Mouse (Mus musculus) gastrocnemius, postnatal 10 days (tissue): ENCODE results near the gene Alkbh6. TPM values are rescaled to one million over a fixed set of nuclear protein-coding genes. Genes with fewer than 3 reads are reported as not detected.

Source experiments
- DNase-seq: peaks from one replicate; pipeline ENCODE4 v3.0.0; 2021; ENCODE audit warnings: mixed read lengths
- long read RNA-seq, 2 experiments: library from polyadenylated mRNA; stranded (forward); transcript quantifications; one replicate each; pipeline ENCODE4 v2.0.0; 2021
- total RNA-seq, 2 experiments: library from RNA; stranded (reverse); gene quantifications; 2 replicates each; pipeline ENCODE4 v1.2.3; 2021

Alkbh6 gene
- total RNA-seq = 10 to 100 TPM; 18.3 to 18.6 TPM
- long read RNA-seq, experiment 1, transcript Alkbh6-202 (6 exons, 1,112 nt) = minor isoform, 7 of 29 reads
- long read RNA-seq, experiment 1, transcript Alkbh6-201 (7 exons, 982 nt) = major isoform, 14 of 29 reads
- long read RNA-seq, experiment 1, partial matches to known transcripts = 0 of 29 reads
- long read RNA-seq, experiment 1, other reads (novel, unspliced or antisense) = 8 of 29 reads
- long read RNA-seq, experiment 2, transcript Alkbh6-202 (6 exons, 1,112 nt) = minor isoform, 7 of 25 reads
- long read RNA-seq, experiment 2, transcript Alkbh6-201 (7 exons, 982 nt) = major isoform, 14 of 25 reads
- long read RNA-seq, experiment 2, partial matches to known transcripts = 0 of 25 reads
- long read RNA-seq, experiment 2, other reads (novel, unspliced or antisense) = 4 of 25 reads

DNA sequence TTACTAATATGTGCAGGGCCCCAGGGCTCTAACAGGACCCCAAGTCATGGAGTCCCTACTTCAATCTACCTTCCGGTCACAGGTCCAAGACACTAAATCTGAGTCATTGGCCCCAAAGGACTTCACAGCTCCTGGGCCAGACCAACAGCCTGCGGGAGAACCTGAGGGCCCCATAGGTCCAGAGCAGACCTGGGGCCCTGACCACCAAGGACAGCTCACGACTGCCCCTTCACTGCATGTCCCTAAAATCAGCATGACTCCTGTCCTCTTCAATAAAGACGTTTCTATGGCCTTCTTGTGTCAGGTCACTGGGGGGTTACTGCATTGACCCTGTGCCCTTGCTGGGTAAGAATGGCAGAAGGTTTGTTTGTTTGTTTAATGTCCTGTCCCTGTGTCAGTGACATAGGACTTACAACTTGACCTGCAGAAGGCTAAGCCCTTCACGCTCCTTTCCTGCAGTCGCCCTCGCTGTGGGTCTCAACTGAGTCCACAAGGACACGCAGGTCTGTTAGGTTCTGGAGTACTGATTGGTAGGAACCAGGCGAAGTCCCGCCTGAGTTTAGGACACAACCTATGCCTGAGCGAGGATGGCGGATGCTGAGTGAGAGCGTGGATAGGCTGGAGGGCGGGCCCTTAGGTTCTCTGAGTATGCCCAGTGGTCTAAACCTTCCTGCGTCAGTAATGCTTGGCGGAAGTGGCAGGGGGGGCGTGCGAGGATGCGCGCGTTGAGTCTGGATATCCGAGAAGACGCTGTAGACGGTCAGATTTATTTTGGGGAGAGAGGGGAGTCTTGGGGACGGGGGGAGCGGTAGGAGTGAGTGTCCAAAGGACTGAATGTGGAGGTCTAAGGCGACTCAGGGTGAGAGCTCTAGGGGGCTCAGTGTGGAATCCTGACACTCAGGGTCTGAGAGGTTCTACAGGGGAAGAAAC, at the start of gene Alkbh6:
Alkbh6 (plus strand) TSS at position 642 of the 930 bp plus-strand sequence.
- DNase-seq = peak; percentile 82

DNA sequence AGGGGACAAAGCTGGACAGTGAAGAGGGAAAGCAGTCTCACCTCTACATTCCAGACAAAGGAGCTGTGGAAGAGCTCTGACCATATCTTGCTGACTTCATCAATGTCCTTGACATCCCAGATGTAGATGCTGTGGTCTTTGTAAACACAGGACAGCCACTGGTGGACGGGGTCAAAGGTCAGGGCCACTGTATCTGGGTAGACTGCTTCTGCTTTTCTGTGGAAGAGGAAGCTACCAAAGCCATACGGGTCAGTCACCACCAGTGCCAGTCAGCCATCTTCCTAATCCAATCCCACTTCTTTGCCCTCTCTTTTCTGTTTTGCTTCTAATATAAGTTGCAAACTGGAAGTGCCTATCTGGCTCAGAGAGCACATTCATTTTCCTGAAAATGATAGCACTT, 43.5 kb upstream of the Alkbh6 start:
- no peak for DNase-seq

DNA sequence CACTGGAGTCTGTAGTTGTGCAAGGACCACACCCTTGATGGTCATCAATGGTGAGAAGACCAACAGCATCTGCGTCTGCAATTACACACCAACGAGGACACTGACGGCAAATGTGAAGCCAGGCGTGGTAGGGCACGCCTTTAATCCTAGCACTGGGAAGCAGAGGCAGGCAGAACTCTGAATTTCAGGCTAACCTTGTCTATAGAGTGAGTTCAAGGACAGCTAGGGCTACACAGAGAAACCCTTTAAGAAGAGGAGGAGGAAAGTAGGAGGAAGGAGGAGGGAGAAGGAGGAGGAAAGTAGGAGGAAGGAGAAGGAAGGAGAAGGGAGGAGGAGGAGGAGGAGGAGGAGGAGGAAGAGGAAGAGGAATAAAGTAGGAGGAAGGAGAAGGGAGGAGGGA, 43.0 kb upstream of the Alkbh6 start:
- no peak for DNase-seq

DNA sequence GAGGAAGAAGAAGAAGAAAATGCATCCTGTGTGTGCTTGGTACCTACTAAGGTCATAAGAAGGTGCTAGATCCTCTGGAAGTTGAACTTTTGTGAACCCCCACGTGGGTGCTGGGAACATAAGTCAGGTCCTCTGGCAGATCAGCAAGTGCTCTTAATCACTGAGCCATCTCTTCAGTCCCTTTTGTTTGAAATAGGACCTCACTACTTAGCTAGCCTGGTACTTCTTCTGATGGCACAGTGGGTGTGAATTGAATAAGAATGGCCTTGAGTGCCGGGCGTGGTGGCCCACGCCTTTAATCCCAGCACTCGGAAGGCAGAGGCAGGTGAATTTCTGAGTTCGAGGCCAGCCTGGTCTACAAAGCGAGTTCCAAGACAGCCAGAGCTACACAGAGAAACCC, 42.6 kb upstream of the Alkbh6 start:
- DNase-seq = no peak

DNA sequence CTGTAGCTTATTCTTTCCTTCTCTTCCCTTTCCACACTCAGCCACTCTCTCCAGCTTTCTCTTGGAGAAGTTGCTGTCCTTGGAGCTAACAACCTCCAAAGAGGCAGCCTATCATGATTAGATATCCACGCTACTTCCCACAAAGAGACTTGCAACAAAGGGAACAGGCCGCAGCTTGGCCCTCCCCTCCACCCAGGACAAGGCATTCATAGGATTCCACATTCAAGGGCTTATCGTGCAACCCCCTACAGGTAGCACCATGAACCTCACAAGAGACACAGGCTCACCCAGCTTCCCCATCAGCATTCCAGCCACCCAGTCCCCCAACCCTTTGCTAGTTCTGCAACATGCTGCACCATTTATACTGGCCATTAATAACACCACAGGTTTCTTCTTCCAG, 41.7 kb upstream of the Alkbh6 start:
- DNase-seq = no peak

DNA sequence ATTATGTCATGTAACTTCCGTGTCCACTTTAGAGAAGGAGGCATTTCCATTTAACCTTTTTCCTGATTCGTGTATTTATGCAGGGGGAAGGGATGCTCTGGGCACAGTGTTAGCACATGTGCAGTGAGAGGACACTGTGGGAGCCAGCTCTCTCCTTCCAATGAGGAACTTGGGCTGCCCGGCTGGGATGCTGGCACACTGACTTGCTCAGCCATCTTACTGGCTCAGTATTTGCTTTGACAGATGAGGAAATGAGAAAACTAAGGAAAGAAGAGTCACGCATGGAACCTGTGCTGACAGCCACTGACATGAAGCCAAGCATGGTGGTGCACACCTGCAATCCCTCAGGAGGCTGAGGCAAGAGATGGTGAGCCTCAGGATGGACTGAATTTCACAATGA, 38.9 kb upstream of the Alkbh6 start:
- DNase-seq = no peak

DNA sequence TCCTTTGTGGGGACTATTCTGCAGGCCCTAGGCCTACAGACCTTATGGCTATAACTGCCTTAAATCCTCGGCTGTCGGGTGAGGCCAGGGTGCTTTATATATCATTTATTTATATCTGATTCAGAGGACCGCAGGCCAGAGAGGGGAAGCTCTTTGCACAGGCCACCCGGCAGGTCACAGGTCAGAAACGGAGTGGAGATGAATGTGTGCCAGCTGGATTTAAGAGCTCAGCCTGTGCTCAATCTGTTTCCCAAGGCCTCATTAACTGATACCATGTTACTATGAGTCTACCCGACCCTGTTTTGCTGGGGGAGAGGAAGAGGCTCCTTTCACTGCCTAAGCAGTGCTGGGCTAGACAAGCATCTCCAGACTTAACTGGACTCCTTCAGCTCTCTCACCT, 34.1 kb upstream of the Alkbh6 start:
- DNase-seq = no peak

DNA sequence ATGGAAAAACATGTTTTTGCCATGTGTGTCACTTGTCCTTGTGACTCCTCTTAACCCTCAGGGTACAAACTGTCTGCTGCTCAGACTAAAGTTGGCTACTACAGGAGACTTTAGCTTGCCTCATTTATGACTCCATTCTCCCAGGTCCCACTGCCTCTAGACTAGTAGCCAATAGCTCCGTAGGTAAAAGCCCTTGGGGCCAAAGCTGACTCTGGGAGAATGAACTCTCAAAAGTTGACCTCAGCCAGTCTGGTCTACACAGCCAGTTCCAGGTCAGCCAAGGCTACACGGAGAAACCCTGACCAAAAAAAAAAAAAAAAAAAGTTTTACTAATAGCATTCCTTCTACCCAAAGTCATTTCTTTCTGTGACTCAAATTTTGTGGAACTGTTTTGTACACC, 29.6 kb upstream of the Alkbh6 start:
- no peak for DNase-seq

DNA sequence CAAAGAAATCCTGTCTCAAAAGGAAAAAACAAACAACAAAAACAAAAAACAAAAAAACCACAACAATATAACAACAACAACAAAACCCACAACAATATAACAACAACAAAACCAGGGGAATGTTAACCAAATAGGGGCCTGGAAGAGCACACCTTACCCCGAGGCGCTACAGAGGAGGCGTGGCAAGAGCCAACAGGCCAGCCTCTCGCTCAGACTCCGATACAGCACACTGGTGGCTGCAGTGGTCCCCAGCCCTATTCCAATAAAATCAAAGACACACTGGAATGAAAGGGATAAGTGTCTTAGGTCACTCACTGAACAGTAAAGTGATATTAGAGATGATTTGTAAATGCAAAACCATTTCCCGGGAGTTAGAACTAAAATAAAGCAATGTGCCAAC, 29.0 kb upstream of the Alkbh6 start:
- no peak for DNase-seq

DNA sequence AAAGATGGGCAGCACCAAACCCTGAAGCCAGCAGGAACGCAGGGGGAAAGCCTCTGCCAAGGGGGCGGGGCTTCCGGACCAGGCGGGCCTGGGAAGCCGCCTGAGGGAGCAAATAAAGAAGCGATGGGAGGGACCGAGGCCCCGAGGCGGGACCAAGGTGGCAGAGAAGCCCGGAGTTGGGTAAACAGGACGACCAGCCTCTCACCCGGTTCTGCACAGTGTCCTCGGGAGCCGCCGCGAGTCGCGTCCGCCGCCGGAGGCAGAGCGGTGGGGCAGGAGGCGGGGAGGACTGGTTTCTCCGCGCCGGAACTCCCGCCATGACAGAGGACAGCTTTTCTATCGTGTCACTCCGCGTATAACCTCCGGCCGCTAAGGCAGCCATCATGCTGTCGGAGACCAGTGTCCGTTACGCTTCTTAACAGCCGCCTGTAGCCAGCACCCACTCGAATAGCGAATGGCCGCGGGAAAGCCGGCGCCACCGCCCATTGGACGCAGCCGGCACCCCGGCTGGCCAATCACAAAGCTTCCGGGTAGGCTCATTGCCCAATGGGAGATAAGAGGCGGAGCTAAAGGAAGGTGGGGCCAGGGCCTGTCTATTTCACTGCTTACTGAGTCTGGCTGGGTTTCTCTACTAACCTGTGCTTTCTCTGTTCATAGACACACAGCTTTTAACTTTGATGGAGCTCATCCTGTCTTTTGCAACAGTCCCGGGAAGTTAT, 28.4 kb upstream of the Alkbh6 start, which contains the start of the genes Thap8 and Wdr62:
Thap8 (plus strand) TSS at position 144 of the 719 bp plus-strand sequence.
Wdr62 (minus strand) TSS at position 469 of the 719 bp plus-strand sequence.
- peak; percentile 91 for DNase-seq

DNA sequence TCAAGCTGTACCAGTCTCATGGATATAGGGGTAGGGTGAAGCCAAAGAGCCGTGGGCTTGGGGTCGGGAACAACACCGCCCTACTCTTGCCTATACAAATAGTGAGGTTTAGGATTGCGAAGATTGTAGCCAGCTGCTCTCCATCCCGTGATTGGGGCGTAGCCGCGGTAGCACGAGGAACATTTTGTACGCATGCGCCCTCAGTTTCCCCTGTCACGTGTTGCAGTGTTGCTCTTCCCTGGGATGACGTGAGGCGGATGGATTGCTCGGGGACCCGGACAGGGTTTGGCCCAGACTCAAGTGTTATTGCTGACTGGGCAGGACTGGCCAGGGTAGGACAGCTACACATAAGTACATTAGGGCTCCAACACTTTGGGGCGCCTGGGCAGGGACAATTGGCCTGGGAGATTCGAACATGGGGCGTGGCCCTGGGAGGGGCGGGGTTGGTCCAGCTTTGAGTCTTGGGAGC, 27.8 kb upstream of the Alkbh6 start:
- peak; percentile 81 for DNase-seq

DNA sequence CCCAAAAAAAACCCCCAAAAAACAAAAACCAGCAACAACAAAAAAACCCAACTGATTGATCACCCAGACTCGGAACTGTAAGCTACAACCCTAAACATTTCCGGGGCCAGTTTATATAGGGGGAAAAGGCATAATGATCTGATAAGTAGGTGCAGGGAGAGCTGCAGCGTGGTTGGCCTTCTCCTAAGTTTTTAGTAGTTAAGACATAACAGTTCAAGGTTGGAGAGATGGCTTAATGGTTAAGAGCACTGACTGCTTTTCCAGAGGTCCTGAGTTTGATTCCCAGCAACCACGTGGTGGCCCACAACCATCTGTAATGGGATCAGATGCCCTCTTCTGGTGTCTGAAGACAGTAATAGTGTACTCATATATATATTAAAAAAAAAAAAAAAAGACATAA, 27.0 kb upstream of the Alkbh6 start:
- no peak for DNase-seq

DNA sequence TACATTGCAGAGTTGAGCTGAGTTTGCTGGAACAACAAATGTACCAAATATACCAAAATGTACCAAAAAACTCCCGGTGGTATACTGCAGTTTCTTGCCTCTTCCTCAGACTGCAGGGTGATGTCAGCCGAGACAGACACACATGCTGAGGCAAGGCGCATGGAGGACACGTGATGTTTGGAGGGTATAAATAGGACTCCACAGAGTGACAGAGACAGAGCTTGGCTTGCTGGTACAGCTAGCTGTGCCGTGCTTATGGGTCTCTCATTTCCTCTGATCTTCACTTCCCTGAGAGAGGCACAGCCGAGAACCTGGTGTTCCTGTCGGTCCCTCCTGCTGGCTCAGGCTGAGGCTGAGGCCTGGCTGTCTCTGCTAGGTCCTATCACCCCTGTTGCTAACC, 25.8 kb upstream of the Alkbh6 start:
- DNase-seq = no peak

DNA sequence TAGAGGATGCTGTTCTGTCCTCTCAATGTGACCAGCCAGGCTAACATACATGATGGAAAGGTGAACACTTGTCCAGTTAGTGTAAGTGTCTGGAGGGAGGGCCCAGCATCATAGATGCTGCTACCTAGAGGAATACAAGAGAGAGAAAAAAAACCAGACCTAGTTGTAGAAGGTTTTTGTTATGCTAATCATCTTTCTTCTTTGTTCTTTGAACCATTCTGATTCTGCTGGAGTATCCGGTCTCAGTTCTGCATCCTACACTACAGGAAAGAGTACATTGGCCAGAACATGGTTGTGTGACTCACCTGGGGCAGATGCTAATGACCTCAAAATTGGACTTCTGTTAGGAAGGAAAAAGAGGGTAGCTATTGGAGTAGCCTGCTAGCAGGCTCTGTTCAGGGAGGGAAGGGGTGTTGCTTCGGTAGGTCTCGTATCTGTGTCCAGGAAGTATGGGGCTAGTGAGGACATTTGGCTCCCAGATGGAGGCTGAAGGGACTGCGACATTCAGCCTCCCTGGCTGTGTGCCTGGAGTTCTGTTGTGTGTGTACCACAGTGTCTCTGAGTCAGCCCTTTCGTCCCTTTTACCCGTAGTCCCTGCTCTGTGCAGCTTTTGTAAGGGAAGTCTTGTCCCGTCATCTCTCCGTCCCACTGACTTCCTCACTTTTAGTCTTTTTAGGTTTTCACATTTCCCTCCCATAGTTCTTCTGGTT, 21.7 kb upstream of the Alkbh6 start:
- DNase-seq = peak; percentile 28

DNA sequence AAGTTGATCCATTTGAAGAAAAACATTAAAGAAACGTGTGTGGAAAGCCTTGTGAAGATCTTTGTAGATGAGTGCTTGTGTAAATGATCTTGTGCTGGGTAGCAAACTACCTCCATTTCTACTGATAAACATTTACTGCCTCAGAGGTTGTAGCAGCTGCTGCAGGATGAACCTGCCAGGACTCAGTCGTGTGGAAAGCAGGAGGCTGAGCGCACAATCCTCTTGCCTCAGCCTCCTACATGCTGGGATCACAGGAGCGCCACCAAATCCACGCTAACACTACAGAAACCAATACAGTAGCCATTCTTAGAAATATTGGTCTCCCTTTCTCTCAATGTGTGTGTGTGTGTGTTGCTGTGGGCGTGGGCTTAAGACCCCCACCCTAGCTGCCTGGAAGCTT, 20.5 kb upstream of the Alkbh6 start:
- DNase-seq = no peak

DNA sequence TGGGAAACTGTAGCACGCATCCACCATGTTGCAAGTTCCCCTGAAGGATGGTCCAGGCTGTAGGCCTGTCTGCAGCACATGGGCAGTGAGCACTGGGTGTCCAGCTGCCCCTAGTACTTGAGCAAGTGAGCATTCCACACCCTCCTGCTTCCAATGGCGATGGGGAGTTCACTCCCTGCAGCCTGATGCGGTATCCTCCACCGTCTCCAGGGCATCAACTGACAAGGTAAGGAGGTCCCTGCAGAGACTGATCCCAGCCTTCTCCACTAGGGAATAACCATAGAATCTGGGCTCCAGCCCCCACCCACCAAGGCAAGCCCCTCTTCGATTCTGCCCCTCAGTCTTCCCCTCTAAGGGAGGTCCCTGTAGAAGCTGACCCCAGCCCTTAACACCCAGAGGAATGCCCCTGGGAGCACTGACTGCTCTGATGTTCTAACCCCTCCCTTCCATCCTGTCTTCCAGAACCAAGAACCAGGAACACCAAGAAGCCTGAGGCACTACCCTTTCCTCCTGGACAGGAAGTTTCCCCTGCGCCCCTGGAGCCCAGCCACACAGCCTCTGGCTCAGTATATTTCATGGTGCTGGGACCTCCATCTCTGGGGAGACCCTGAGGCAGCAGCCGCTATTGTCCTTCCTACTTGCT, 19.3 kb upstream of the Alkbh6 start:
- no peak for DNase-seq

DNA sequence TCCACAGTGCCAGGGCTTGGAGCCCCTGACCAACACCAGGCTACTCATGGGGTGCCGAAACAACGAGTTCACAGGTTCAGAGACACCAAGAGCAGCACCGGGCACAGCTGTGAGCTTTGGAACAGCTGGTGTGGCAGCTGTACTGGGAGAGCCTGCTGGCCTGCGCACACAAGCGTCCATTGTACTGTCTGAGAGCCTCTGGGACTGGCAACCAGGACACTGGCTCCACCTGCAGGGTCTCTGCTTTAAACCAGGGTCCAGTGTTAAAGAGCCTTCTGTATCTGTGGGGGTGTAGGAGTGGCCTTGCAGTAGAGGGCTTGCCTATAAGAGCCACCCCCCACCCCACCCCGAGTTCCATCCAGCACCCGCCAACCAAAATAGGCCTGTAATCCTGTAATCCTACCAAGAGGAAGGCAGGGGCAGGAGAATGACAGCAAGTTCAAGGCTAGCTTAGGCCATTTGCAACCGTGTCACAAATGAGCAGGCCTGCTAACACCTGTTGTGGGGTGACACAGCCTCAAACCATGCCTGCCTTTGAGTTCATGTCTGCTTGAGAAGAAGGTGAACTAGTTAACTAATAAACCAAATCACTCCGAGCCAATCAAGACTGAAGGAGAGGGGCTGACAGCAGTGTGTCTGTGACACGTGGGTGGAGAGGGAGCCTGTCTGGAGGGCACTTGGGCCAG, 18.7 kb upstream of the Alkbh6 start:
- peak; percentile 36 for DNase-seq

DNA sequence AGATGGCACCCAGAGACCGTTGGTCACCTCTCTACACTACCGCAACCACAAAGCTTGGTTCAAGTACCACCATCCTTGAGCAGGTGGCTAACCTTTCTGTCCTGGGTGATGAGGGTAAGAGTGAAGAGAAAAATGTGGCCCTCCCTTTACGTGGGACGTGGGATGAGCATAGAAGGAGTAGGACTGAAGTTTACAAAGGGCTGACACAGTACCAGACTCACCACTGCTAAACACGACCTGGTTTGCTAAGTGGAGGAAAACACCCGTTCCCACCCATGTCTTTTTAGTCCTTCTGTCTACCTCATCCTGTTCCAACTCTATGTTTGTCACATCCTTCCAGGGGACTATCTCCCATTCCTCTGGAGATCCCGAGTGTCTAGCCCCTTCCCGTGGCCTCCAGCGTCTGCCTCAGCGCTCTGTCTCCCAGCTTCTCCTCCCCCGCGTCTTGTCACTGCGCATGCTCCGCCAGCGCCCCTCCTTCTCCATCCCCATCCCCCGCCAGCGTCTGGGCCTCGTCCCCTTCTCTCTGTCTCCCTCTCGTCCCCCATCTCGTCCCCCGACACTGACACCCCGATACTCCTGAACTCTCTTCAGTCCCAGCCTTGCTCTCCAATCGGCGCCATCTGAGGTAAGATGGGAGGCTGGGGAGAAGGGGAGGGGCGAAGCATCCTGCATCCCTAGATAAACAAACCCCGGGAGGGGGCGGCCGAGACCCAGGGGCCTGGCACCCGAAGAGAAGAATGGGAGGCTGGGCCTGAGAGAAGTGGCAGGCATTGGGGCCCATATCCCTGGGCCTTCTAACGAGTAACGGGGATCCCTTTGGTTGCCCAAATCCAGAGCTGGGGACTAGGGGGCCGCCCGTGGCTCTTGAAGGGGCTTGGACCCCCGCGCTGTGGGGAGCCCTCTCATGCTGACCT, 17.0 kb upstream of the Alkbh6 start, which contains the start of gene Clip3:
Clip3 (plus strand) TSS at position 514 of the 917 bp plus-strand sequence.
- DNase-seq = peak; percentile 77

DNA sequence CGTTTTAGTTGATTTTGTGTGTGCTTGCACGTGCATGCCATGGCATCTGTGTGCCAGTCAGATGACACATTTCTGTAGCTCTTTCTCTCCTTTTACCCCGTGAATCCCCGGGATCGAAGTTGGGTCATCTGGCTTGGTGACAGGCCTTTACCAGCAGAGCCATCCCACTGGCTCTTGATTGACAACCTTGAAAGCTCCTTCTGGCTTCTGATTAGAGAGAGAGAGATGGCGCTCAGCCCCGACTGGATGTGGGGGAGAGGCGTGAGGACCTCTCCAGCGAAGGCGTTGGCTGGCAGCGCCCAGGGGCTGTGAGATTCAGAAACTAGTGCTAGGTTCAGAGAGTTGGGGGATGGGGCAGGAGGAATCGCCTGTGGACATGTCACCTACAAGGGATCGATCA, 14.7 kb upstream of the Alkbh6 start:
- DNase-seq = no peak
